Mouse (Mus musculus): ENCODE measurements around the gene Mmp3. TPM values are rescaled to one million over a fixed set of nuclear protein-coding genes. Genes with fewer than 3 reads are reported as not detected.
"Not testable (repeated sequence)": the region's sequence is repeated elsewhere in the genome, so short reads cannot be mapped to it uniquely, and the experiment has no call there.

Gene Mmp3
- not detected in 2 replicates for polyA plus RNA-seq (2014; fragmentation: Nextera tagmentation; extraction: Ambion mirVana)

DNA sequence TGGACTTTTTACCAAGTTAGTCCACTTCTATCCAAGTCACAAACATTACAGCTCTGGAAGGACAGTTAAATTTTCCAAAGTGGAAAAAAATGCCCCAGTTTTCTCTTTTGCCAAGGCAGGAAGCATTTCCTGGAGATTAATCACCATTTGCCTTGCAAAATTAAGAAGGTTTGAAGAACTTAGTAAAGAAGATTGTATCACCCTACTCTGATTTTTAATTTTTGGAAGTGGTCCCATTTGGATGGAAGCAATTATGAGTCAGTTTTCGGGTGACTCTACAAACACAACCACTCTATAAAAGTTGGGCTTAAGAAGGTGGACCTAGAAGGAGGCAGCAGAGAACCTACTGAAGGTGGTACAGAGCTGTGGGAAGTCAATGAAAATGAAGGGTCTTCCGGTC, at the start of gene Mmp3:
Gene Mmp3 (plus strand): TSS at position 301 of the 400 bp plus-strand sequence.
- H3K4me1 ChIP-seq (replicated peaks; ENCODE audit: control insufficient read depth, insufficient read depth, low read length), result no peaks in the 10 kb centered on the region
- H3K27ac ChIP-seq (ENCODE audit: low read depth, low read length), result no peak within 1 kb of the TSS
- DNase-seq (ENCODE audit: low spot score) (no peak), ATAC-seq (ENCODE audit: low FRiP score) (no peak)
- no peak within 1 kb of the TSS for H3K9ac ChIP-seq (ENCODE audit: low read depth, low read length)
- H3K4me2 ChIP-seq (replicated peaks; ENCODE audit: low read depth, low read length), result no peak within 1 kb of the TSS
- no peaks in the 10 kb centered on the region for H3K27me3 ChIP-seq (ENCODE audit: control insufficient read depth, insufficient read depth, low read length)
- no peak within 1 kb of the TSS for H3K4me3 ChIP-seq (ENCODE audit: low read depth, low read length)
- no peaks in the 10 kb centered on the region for H3K9me3 ChIP-seq (ENCODE audit: control insufficient read depth, low read length)
- no peaks in the 10 kb centered on the region for H3K36me3 ChIP-seq (ENCODE audit: control insufficient read depth, insufficient read depth, low read length)
- 88% methylated on average over 2 of the region's 2 CpGs for WGBS

DNA sequence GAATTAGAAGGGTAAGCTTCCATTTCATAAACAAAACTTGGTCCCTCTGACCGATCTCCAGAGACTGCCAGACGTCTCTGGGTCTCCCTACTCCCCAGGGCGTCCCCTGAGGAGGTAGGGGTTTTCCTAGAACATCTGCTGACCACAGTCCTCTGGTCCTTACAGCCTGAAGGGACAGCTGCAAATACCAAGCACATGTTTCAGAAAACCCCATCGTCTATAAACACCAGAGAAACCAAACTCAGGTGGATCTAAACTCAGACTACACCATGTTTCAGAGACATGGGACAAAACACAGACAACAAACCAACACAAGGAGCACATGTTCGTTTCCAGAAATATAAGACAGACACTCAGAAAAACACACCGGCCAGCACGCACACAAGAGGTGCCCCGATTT, 49.1 kb upstream of the Mmp3 start:
- 88% methylated on average over 8 of the region's 8 CpGs for WGBS
- H3K27me3 ChIP-seq (ENCODE audit: control insufficient read depth, insufficient read depth, low read length); H3K27ac ChIP-seq (ENCODE audit: low read depth, low read length); H3K4me3 ChIP-seq (ENCODE audit: low read depth, low read length); H3K4me2 ChIP-seq (replicated peaks; ENCODE audit: low read depth, low read length); H3K4me1 ChIP-seq (replicated peaks; ENCODE audit: control insufficient read depth, insufficient read depth, low read length); H3K9me3 ChIP-seq (ENCODE audit: control insufficient read depth, low read length); DNase-seq (ENCODE audit: low spot score); ATAC-seq (ENCODE audit: low FRiP score); H3K9ac ChIP-seq (ENCODE audit: low read depth, low read length); H3K36me3 ChIP-seq (ENCODE audit: control insufficient read depth, insufficient read depth, low read length): not testable (repeated sequence)

DNA sequence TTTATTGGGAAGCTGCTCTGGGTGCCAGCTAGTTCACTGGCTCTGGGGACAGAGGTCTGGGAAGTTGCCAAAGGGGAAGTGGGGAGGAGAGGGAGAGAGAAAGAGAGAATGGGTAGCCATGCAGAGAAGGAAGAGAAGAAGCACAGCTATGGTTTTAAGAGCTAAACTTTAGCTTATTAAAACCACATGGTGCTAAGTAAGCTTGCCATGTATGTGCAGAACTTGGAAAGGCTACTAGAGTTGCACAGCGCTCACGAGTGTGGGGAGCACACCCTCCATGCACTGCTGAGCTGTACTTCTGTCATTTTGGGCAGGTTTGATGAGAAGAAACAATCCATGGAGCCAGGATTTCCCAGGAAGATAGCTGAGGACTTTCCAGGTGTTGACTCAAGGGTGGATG, 7.7 kb downstream of the Mmp3 start:
- H3K4me3 ChIP-seq (ENCODE audit: low read depth, low read length), result no peak overlapping the region
- H3K4me2 ChIP-seq (replicated peaks; ENCODE audit: low read depth, low read length), result no peak overlapping the region
- no peaks in the 10 kb centered on the region for H3K4me1 ChIP-seq (replicated peaks; ENCODE audit: control insufficient read depth, insufficient read depth, low read length)
- no peak for ATAC-seq (ENCODE audit: low FRiP score)
- H3K9ac ChIP-seq (ENCODE audit: low read depth, low read length), result no peak overlapping the region
- no peak for DNase-seq (ENCODE audit: low spot score)
- no peaks in the 10 kb centered on the region for H3K9me3 ChIP-seq (ENCODE audit: control insufficient read depth, low read length)
- H3K27ac ChIP-seq (ENCODE audit: low read depth, low read length), result no peak overlapping the region
- 73% methylated on average over 2 of the region's 2 CpGs for WGBS
- no peaks in the 10 kb centered on the region for H3K27me3 ChIP-seq (ENCODE audit: control insufficient read depth, insufficient read depth, low read length)
- H3K36me3 ChIP-seq (ENCODE audit: control insufficient read depth, insufficient read depth, low read length), result no peaks in the 10 kb centered on the region

DNA sequence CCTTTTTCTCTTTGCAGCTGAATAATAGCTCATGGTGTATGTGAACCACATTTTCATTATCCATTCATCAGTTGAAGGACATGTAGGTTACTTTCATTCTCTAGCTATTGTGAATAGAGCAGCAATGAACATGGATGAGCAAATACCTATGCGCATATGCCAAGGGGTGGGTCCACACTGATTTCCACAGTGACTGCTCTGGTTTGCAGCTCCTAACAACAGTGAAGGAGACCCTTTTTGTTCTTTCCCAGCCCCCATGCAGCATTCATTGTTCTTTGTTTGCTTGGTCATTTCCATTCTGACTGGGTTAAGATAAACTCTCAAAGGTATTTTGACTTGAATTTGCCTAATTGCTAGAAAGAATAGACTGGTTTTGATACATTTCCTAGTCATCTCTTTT, 24.6 kb downstream of the Mmp3 start:
- DNase-seq (ENCODE audit: low spot score) (no peak), ATAC-seq (ENCODE audit: low FRiP score) (no peak)
- Histone ChIP-seq H3K36me3 (ENCODE audit: control insufficient read depth, insufficient read depth, low read length) (no peaks in the 10 kb centered on the region), H3K9ac (ENCODE audit: low read depth, low read length) (no peak overlapping the region), H3K27ac (ENCODE audit: low read depth, low read length) (no peak overlapping the region), H3K4me3 (ENCODE audit: low read depth, low read length) (no peak overlapping the region), H3K4me1 (replicated peaks; ENCODE audit: control insufficient read depth, insufficient read depth, low read length) (no peaks in the 10 kb centered on the region), H3K27me3 (ENCODE audit: control insufficient read depth, insufficient read depth, low read length) (no peaks in the 10 kb centered on the region), H3K4me2 (replicated peaks; ENCODE audit: low read depth, low read length) (no peak overlapping the region), H3K9me3 (ENCODE audit: control insufficient read depth, low read length) (no peaks in the 10 kb centered on the region)
- WGBS, result 84% methylated on average over 1 of the region's 1 CpGs

DNA sequence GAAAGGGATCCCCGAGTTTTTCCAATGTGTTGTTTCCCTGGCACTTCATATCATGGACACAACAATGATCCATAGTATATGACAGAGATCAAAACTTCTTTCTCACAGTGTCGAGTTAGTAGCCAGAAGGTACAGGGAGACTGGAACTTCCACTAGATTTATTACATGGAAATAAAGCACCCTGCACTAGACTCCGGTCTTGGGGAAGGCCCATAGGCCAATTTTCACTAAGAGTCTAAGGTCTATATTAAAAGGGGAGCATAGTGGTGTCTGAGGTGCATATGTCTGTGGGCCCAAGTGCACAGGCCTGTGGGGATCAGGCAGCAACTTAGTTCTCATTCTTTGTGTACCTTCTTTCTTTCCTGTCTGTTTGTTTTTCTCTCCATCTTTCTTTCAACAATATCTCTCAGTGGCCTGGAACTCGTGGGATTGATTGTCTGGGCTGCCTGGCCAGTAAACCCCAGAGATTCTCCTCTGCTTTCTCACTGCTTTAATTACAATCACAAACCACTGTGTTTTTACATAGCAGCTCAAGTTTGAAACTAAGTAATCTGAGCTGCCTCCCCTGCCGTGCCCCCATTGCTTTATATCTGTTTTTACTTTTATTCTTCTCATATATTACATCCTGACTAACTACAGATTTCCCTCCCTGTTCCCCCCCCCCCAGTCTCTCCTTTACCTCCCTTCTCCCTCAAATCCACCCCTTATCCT, 38.2 kb downstream of the Mmp3 start:
- no peak overlapping the region for H3K4me3 ChIP-seq (ENCODE audit: low read depth, low read length)
- no peaks in the 10 kb centered on the region for H3K36me3 ChIP-seq (ENCODE audit: control insufficient read depth, insufficient read depth, low read length)
- WGBS, result 64% methylated on average over 5 of the region's 5 CpGs
- ATAC-seq (ENCODE audit: low FRiP score) (no peak), DNase-seq (ENCODE audit: low spot score) (no peak)
- H3K27ac ChIP-seq (ENCODE audit: low read depth, low read length), result no peak overlapping the region
- H3K27me3 ChIP-seq (ENCODE audit: control insufficient read depth, insufficient read depth, low read length), result no peaks in the 10 kb centered on the region
- no peaks in the 10 kb centered on the region for H3K9me3 ChIP-seq (ENCODE audit: control insufficient read depth, low read length)
- H3K9ac ChIP-seq (ENCODE audit: low read depth, low read length), result no peak overlapping the region
- no peaks in the 10 kb centered on the region for H3K4me1 ChIP-seq (replicated peaks; ENCODE audit: control insufficient read depth, insufficient read depth, low read length)
- no peak overlapping the region for H3K4me2 ChIP-seq (replicated peaks; ENCODE audit: low read depth, low read length)

DNA sequence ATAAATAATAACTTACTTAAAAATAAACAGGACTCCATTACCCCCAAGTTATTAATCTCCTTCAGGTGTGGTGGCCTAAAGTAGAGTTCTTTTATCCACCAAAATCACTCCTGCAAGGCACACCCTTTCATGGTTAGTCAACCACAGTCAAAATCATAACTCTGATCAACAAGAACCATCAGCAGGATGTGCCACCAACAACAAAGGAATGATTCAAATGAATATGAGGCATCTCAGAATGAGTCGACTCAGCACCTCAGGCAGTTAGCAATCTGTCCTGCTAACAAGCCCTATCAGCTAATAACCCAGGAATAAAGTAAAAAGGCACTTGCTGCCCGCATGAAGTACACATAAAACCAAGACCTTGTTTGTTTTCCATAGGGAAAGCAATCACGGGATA, 55.5 kb downstream of the Mmp3 start:
- H3K9ac ChIP-seq (ENCODE audit: low read depth, low read length), result no peak overlapping the region

DNA sequence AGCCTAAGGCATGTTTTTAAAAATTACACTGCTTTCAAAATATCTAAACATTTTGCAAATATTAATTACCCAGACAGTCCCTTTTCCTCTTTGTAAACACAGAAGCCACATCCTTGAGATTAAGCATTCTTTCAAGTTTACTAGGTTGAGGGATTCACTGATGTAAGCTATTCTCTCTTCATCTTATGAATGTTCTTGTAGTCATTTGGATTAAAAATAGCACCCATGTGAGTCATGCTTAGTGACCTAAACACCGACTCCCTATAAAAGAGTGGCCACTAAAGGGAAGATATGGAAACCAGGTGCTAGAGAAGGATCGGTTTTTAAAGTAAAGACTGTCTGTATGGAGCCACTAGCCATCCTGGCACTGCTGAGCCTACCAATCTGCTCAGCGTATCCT, 56.4 kb downstream of the Mmp3 start, which contains the start of gene Mmp10:
Gene Mmp10 (plus strand): TSS at position 302 of the 400 bp plus-strand sequence.
- no peaks in the 10 kb centered on the region for H3K9me3 ChIP-seq (ENCODE audit: control insufficient read depth, low read length)
- H3K4me3 ChIP-seq (ENCODE audit: low read depth, low read length), result no peak within 1 kb of the TSS
- H3K27ac ChIP-seq (ENCODE audit: low read depth, low read length), result no peak within 1 kb of the TSS
- H3K4me2 ChIP-seq (replicated peaks; ENCODE audit: low read depth, low read length), result no peak within 1 kb of the TSS
- no peaks in the 10 kb centered on the region for H3K4me1 ChIP-seq (replicated peaks; ENCODE audit: control insufficient read depth, insufficient read depth, low read length)
- no peaks in the 10 kb centered on the region for H3K27me3 ChIP-seq (ENCODE audit: control insufficient read depth, insufficient read depth, low read length)
- WGBS, result 94% methylated on average over 3 of the region's 3 CpGs
- no peaks in the 10 kb centered on the region for H3K36me3 ChIP-seq (ENCODE audit: control insufficient read depth, insufficient read depth, low read length)
- ATAC-seq (ENCODE audit: low FRiP score), result no peak
- H3K9ac ChIP-seq (ENCODE audit: low read depth, low read length), result no peak within 1 kb of the TSS
- DNase-seq (ENCODE audit: low spot score), result no peak

More for the DNA sequence above, 55.5 kb downstream of the Mmp3 start:
- no peaks in the 10 kb centered on the region for H3K9me3 ChIP-seq (ENCODE audit: control insufficient read depth, low read length)
- no peak for ATAC-seq (ENCODE audit: low FRiP score)
- H3K36me3 ChIP-seq (ENCODE audit: control insufficient read depth, insufficient read depth, low read length), result no peaks in the 10 kb centered on the region
- WGBS, result 90% methylated on average over 3 of the region's 3 CpGs
- no peak overlapping the region for H3K27ac ChIP-seq (ENCODE audit: low read depth, low read length)
- H3K4me2 ChIP-seq (replicated peaks; ENCODE audit: low read depth, low read length), result no peak overlapping the region
- no peaks in the 10 kb centered on the region for H3K4me1 ChIP-seq (replicated peaks; ENCODE audit: control insufficient read depth, insufficient read depth, low read length)
- no peak for DNase-seq (ENCODE audit: low spot score)
- no peaks in the 10 kb centered on the region for H3K27me3 ChIP-seq (ENCODE audit: control insufficient read depth, insufficient read depth, low read length)
- H3K4me3 ChIP-seq (ENCODE audit: low read depth, low read length), result no peak overlapping the region

Other genes with a start within 250 kb of the Mmp3 start
- not detected in 2 replicates for gene Mmp13, start 173.3 kb upstream of the Mmp3 start, polyA plus RNA-seq (2014; fragmentation: Nextera tagmentation; extraction: Ambion mirVana)
- not detected in 2 replicates for gene Mmp12, start 101.4 kb upstream of the Mmp3 start, polyA plus RNA-seq (2014; fragmentation: Nextera tagmentation; extraction: Ambion mirVana)
- gene Mmp1b, start 57.8 kb upstream of the Mmp3 start, polyA plus RNA-seq (2014; fragmentation: Nextera tagmentation; extraction: Ambion mirVana), result not detected in 2 replicates
- not detected in 2 replicates for gene Mmp10, start 56.5 kb downstream of the Mmp3 start, polyA plus RNA-seq (2014; fragmentation: Nextera tagmentation; extraction: Ambion mirVana)
- gene Mmp8, start 112.6 kb downstream of the Mmp3 start, polyA plus RNA-seq (2014; fragmentation: Nextera tagmentation; extraction: Ambion mirVana), result 0.10 TPM in 1 of 2 replicates, not detected in the other
- not detected in 2 replicates for gene Mmp27, start 125.6 kb downstream of the Mmp3 start, polyA plus RNA-seq (2014; fragmentation: Nextera tagmentation; extraction: Ambion mirVana)
- not detected in 2 replicates for gene Mmp20, start 182.4 kb downstream of the Mmp3 start, polyA plus RNA-seq (2014; fragmentation: Nextera tagmentation; extraction: Ambion mirVana)
- gene Mmp7, start 246.3 kb downstream of the Mmp3 start, polyA plus RNA-seq (2014; fragmentation: Nextera tagmentation; extraction: Ambion mirVana), result not detected in 2 replicates

All from hindbrain, embryonic 11.5 days (tissue).